Mouse (Mus musculus) heart, embryonic 12.5 days (tissue): ENCODE results near the gene Fam240a. TPM values are rescaled to one million over a fixed set of nuclear protein-coding genes. Genes with fewer than 3 reads are reported as not detected.
A peak's percentile ranks its signal among the peaks of the same experiment; 100 is the strongest.

ENCODE experiments used
- ATAC-seq: fragments of 200-750 bp; cut with Nextera tagmentation; 2 replicates; pipeline ENCODE4 v1.8.0; 2017; ENCODE audit warnings: moderate TSS enrichment, moderate library complexity; ENCODE audit not compliant: insufficient number of reproducible peaks, low FRiP score
- H3K27ac ChIP-seq: fragments of 300-500 bp; sonication (generic); 2 replicates; pipeline ENCODE4 v1.5.1; 2016; ENCODE audit warnings: mild to moderate bottlenecking, moderate library complexity; ENCODE audit not compliant: poor library complexity, severe bottlenecking
- H3K27me3 ChIP-seq: fragments of 300-500 bp; sonication (generic); replicated peaks from 2 replicates; pipeline ENCODE4 v1.6.1; 2016; ENCODE audit warnings: mild to moderate bottlenecking, moderate library complexity
- H3K36me3 ChIP-seq: fragments of 300-500 bp; sonication (generic); 2 replicates; pipeline ENCODE4 v1.6.1; 2016; ENCODE audit warnings: mild to moderate bottlenecking, moderate library complexity
- H3K4me1 ChIP-seq: fragments of 300-500 bp; sonication (generic); replicated peaks from 2 replicates; pipeline ENCODE4 v1.6.1; 2016; ENCODE audit warnings: mild to moderate bottlenecking
- H3K4me2 ChIP-seq: fragments of 300-500 bp; sonication (generic); 2 replicates; pipeline ENCODE4 v1.6.1; 2016; ENCODE audit warnings: mild to moderate bottlenecking, moderate library complexity
- H3K4me3 ChIP-seq: fragments of 300-500 bp; sonication (generic); 2 replicates; pipeline ENCODE4 v1.5.1; 2016; ENCODE audit warnings: mild to moderate bottlenecking
- H3K9ac ChIP-seq: fragments of 300-500 bp; sonication (generic); 2 replicates; pipeline ENCODE4 v1.6.1; 2016; ENCODE audit warnings: mild to moderate bottlenecking, moderate library complexity
- H3K9me3 ChIP-seq: fragments of 300-500 bp; sonication (generic); replicated peaks from 2 replicates; pipeline ENCODE4 v1.6.1; 2016; ENCODE audit warnings: mild to moderate bottlenecking, moderate library complexity
- WGBS: fragments of 180-500 bp; shearing (Covaris S2); methylation state at CpG from one replicate; pipeline ENCODE4 v1.1.7; 2016; 5-methylcytosine and 5-hydroxymethylcytosine counted together
- polyA plus RNA-seq: library from polyadenylated mRNA; unstranded; fragments of >200 nt; fragmentation: Nextera tagmentation; extraction: Ambion mirVana; gene quantifications from 2 replicates; pipeline ENCODE4 v1.2.1, GENCODE M21; 2016

Gene Fam240a
- polyA plus RNA-seq, 1 experiment from 2014 or later: not detected

DNA sequence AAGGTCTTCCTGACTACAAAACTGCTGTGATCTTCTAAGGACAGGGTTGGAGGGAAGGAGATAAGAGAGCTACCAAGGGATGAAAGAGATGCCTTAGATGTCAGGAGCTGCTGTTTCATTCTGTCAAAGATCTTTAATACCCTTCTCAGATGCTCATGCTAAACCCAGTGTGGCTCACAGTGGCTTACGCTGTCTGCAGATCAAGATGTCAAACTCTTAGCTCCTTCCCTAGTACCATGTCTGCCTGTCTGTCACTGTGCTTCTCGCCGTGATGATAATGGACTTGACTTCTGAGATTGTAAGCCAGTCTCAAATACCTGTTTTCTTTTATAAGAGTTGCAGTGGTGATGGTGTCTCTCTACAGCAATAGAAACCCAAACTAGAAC is 8.0 kb downstream of the Fam240a start:
- no peak overlapping the region for H3K9ac ChIP-seq
- 76% methylated on average over 3 of the region's 3 CpGs for WGBS
- H3K27me3 ChIP-seq: no peaks in the 10 kb centered on the region
- H3K36me3 ChIP-seq: no peaks in the 10 kb centered on the region
- H3K4me1 ChIP-seq: no peaks in the 10 kb centered on the region
- ATAC-seq: no peak
- no peak overlapping the region for H3K27ac ChIP-seq
- H3K9me3 ChIP-seq: peaks cover 4% of the 10 kb centered on the region; the same call in 1 of the 2 replicates
- H3K4me2 ChIP-seq: no peak overlapping the region
- no peak overlapping the region for H3K4me3 ChIP-seq

DNA sequence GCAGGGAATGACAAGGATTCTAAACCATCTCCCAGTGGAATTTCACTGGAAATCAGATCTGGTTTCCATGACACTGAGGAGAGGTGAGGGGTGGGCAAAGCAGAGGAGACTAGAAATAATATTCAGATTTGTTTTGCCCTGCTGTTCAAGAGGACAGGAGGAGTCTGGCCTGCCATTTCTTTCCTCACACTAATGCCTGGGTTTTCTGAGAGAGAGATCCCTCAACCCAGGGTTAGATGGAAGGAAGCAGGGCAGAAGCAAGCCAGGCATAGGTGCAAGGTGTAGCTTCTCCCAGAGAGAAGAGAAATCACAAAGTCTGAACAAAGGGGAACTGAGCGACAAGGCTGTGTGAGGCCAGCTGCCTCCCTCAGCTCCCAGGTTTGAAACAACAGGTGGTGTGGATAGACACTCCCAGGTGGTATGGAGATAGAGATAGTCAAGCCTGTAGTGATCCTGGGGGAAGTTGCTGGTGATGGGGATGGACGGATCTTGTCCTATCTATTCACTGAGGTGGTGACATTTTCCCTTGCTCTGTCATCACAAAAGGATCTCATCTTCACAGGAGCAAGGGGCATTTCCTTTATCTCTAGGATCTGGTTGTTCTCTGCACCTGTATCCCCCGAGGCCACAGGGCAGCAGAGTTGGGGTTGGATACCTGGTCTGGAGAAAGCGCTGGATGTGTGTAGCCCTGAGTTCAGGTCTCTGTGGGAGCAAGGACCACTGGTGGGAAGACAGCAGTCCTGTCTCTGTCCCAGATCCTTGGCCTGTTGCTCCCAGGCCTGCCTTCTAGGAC is 8.6 kb downstream of the Fam240a start:
- Histone ChIP-seq H3K9me3 (peaks cover 4% of the 10 kb centered on the region; the same call in 1 of the 2 replicates), H3K4me3 (no peak overlapping the region), H3K9ac (no peak overlapping the region), H3K4me1 (no peaks in the 10 kb centered on the region), H3K4me2 (no peak overlapping the region), H3K27ac (no peak overlapping the region), H3K27me3 (no peaks in the 10 kb centered on the region), H3K36me3 (no peaks in the 10 kb centered on the region)
- no peak for ATAC-seq
- 74% methylated on average over 4 of the region's 4 CpGs for WGBS

DNA sequence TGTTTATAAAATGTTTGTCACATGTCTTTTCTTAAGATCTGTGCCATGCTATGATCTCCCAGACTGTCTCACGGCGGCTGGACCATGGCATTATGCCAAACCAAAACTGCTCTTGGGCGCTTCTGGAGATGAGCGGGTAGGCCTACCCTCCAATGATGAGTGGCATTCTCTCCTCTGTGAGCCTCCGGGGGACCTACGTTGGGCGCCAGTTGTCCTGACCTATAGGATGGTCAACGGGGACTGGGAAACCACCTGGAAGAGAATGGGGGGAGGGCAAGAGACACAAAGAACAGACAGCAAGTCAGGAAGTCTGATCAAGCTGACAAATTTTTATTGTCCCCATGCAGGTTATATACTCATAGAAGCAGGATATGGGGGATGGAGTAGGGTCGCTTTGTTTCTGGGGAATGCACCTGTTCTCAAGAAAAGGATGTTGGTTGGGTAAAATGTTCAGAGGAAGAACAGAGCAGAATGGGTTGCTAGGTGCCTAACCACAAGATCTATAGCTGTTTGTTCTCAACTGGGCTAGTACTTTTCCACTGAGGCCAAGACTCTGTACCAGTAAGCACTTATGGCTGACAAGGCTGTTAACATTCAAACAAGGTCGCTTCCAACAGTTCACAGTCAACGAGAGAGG is 9.3 kb downstream of the Fam240a start:
- H3K4me1 ChIP-seq: no peaks in the 10 kb centered on the region
- no peaks in the 10 kb centered on the region for H3K36me3 ChIP-seq
- 87% methylated on average over 11 of the region's 11 CpGs for WGBS
- no peak overlapping the region for H3K9ac ChIP-seq
- H3K4me2 ChIP-seq: no peak overlapping the region
- peaks cover 4% of the 10 kb centered on the region; the same call in 1 of the 2 replicates for H3K9me3 ChIP-seq
- no peak overlapping the region for H3K27ac ChIP-seq
- no peaks in the 10 kb centered on the region for H3K27me3 ChIP-seq
- H3K4me3 ChIP-seq: no peak overlapping the region
- ATAC-seq: no peak

DNA sequence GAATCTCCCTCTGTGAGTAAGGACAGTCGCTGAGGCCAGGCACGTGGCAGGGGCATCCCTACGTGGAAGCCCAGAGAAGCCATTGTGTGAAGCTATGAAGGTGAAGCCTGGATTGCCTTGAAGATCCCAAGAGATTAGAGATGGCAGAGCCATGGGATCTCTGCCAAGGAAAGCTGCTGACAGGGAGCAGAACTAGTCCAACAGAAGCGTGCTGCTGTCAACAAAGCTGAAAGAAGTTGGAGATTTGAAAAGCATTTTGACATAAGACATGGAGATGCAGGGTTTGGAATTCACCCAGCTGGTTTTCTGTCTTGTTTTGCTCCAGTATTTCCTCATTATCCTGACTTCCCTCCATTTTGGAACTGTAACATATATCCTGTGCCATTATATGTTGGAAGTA is 14.4 kb downstream of the Fam240a start:
- no peak overlapping the region for H3K4me3 ChIP-seq
- no peaks in the 10 kb centered on the region for H3K36me3 ChIP-seq
- peaks cover 9% of the 10 kb centered on the region for H3K27me3 ChIP-seq
- no peak overlapping the region for H3K27ac ChIP-seq
- H3K9me3 ChIP-seq: peaks cover 2% of the 10 kb centered on the region; the same call in 1 of the 2 replicates
- no peak overlapping the region for H3K9ac ChIP-seq
- WGBS: 59% methylated on average over 4 of the region's 4 CpGs
- H3K4me1 ChIP-seq: peaks cover 4% of the 10 kb centered on the region; the same call in 1 of the 2 replicates
- no peak overlapping the region for H3K4me2 ChIP-seq
- ATAC-seq: no peak

DNA sequence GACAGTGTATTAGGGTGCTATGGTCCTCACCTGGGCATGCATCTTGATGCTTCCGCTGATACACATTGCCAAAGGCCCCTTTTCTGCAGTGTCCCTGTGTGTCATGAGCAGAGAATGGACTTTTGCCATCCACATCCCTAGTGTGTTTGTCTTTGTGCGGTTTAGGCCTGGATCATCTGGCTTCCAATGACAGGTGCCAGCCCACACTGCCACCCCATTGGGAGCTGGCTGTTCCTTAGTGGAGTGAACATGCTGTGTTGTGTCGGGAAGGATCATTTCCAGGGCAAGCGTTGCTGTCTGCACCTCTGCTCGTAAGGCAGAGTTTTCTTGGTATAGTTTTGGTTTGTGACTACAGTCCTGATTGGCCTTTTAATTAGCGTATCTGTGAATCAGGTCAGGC is 15.5 kb downstream of the Fam240a start:
- Histone ChIP-seq H3K27me3 (peaks cover 9% of the 10 kb centered on the region), H3K9ac (no peak overlapping the region), H3K27ac (no peak overlapping the region), H3K4me1 (peaks cover 8% of the 10 kb centered on the region), H3K36me3 (no peaks in the 10 kb centered on the region), H3K4me2 (no peak overlapping the region), H3K9me3 (no peaks in the 10 kb centered on the region), H3K4me3 (no peak overlapping the region)
- 85% methylated on average over 6 of the region's 6 CpGs for WGBS
- ATAC-seq: no peak

DNA sequence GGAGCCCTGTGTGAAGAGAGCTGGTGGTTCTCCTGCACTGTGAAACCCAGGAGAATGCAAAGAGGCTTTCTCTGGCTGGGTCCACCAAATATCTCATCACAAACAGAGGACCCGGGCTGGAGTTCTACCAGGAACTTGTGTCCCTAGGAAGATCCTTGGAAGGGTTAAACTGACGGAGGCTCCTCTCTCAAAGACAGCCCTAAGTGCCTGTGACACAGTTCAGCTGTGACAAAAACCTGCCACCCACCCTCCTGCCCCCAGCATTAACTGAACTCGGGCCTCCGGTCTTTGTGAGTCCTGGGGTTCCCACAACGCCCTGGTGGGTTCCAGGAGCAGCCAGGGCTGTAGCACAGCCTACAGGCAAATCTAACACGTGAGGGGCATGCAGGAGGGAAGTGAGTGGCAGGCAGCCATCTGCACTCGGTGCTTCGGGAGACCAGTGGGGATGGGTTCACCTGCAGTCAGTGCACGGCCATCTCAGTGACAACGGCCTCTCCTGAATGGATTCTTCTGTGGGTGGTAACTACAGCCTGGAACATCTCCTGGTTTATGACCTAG is 17.1 kb downstream of the Fam240a start:
- H3K4me2 ChIP-seq: no peak overlapping the region
- H3K9me3 ChIP-seq: no peaks in the 10 kb centered on the region
- peaks cover 8% of the 10 kb centered on the region for H3K4me1 ChIP-seq
- 36% methylated on average over 10 of the region's 10 CpGs for WGBS
- H3K27me3 ChIP-seq: peaks cover 21% of the 10 kb centered on the region
- H3K4me3 ChIP-seq: no peak overlapping the region
- H3K27ac ChIP-seq: no peak overlapping the region
- H3K36me3 ChIP-seq: no peaks in the 10 kb centered on the region
- H3K9ac ChIP-seq: no peak overlapping the region
- no peak for ATAC-seq

DNA sequence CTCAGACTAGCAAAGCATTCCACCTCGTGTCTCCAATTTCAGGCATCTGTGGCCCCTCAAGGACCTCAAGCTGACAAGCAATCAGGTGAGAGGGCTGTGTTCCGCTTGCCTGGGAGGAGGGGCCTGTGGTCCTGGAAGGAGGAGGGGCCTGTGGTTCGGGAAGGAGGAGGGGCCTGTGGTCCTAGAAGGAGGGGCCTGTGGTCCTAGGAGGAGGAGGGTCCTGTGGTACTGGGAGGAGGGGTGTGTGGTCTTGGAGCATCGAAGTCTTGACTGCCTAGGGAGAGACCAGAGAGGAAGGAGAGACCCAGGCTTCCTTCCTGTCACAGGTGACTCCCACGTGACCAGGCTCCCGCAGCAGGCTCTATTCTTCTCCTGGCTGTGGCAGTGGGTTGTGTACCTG is 20.1 kb downstream of the Fam240a start:
- no peak for ATAC-seq
- H3K4me1 ChIP-seq: peaks cover 8% of the 10 kb centered on the region
- H3K4me3 ChIP-seq: no peak overlapping the region
- H3K27ac ChIP-seq: no peak overlapping the region
- no peaks in the 10 kb centered on the region for H3K9me3 ChIP-seq
- H3K36me3 ChIP-seq: no peaks in the 10 kb centered on the region
- peaks cover 30% of the 10 kb centered on the region for H3K27me3 ChIP-seq
- no peak overlapping the region for H3K9ac ChIP-seq
- peak overlapping the region; percentile 38 for H3K4me2 ChIP-seq
- 13% methylated on average over 6 of the region's 6 CpGs for WGBS

DNA sequence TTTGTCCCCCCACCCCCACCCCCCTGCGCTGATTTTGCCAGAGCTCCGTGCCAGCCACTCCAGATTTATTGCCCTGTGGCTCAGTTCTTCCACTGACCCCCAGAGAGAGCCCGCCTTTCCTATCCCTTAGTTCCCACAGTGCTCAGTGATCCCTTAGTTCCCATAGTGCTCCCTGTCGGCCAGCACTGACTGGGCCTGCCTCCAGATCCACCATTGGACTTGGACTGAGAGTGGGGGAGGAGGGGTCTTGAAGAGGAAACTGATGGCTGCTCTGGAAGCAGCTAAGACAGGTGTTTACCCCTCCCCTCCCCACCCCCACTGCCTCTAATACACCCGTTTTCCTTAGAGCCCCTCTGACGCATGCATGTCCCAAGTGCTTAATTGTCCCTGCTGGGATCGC is 20.7 kb downstream of the Fam240a start:
- no peaks in the 10 kb centered on the region for H3K9me3 ChIP-seq
- H3K27me3 ChIP-seq: peaks cover 30% of the 10 kb centered on the region
- no peak overlapping the region for H3K9ac ChIP-seq
- H3K27ac ChIP-seq: no peak overlapping the region
- no peak overlapping the region for H3K4me3 ChIP-seq
- no peaks in the 10 kb centered on the region for H3K36me3 ChIP-seq
- WGBS: 22% methylated on average over 7 of the region's 7 CpGs
- peaks cover 14% of the 10 kb centered on the region for H3K4me1 ChIP-seq
- no peak for ATAC-seq
- peak overlapping the region; percentile 38 for H3K4me2 ChIP-seq

DNA sequence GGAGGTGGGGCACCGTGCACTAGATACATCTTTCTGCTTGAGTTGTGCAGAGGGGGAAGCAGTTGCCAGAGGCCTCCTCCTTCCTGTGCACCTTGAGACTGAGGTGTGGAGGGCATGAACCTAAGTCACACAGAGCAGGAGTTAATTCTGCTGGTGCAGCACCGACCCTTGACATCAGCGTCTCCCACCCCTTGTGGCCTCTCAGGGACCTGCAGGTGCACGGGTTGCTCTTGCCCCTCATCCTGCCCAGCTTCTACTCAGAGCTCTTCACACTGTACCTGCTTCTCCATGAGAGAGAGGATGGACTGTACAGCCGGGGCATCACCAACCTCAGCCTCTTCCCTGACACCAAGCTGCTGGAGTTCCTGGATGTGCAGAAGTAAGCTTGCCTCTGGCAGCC is 21.2 kb downstream of the Fam240a start:
- ATAC-seq: no peak
- WGBS: 57% methylated on average over 5 of the region's 5 CpGs
- Histone ChIP-seq H3K27ac (no peak overlapping the region), H3K9ac (no peak overlapping the region), H3K27me3 (peaks cover 33% of the 10 kb centered on the region), H3K4me2 (no peak overlapping the region), H3K4me1 (peaks cover 17% of the 10 kb centered on the region), H3K4me3 (no peak overlapping the region), H3K9me3 (no peaks in the 10 kb centered on the region), H3K36me3 (no peaks in the 10 kb centered on the region)

DNA sequence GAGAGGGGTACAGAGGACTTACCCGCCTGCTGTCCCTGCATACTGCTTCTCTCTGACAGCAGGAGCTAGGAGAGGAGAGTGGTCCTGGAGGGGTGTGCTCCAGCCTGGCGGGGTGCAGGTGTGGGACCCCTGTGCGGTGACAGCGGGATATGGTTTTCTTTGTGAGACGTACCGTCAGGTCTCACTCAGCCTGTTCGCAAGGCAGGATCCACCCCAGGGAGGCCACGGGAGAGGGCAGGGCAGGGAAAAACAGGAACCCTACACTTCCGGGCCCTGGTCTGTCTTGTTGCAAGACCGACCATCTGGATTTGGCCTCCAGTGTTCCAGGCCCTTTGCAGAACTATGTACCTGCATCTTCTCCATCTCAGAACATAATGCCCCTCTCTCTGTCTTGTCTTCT is 23.2 kb downstream of the Fam240a start:
- no peak for ATAC-seq
- no peak overlapping the region for H3K4me3 ChIP-seq
- H3K27ac ChIP-seq: no peak overlapping the region
- peaks cover 20% of the 10 kb centered on the region for H3K4me1 ChIP-seq
- no peaks in the 10 kb centered on the region for H3K9me3 ChIP-seq
- WGBS: 57% methylated on average over 10 of the region's 10 CpGs
- H3K4me2 ChIP-seq: no peak overlapping the region
- H3K36me3 ChIP-seq: no peaks in the 10 kb centered on the region
- H3K9ac ChIP-seq: no peak overlapping the region
- peaks cover 47% of the 10 kb centered on the region for H3K27me3 ChIP-seq

DNA sequence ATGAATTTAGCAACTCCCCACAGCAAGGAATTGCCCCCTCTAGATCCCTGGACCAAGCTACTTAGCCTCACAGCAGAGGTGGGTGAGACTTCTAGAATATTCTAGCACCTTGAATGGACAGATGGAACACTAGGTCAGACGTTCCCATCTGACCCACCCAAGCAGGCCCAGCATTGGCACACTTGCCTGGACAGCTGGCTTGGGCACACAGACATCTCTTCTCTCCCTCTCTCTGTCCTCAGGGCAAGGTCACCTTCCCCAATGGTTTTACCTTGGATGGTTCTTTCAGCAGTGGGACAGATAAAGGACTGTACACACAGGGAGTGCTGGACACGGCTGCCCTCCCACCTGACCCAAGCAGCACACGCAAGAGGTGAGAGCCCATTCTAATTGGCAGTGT is 24.1 kb downstream of the Fam240a start:
- Histone ChIP-seq H3K4me3 (no peak overlapping the region), H3K4me1 (peaks cover 20% of the 10 kb centered on the region), H3K9ac (no peak overlapping the region), H3K27me3 (peaks cover 39% of the 10 kb centered on the region), H3K36me3 (no peaks in the 10 kb centered on the region), H3K27ac (no peak overlapping the region), H3K9me3 (no peaks in the 10 kb centered on the region), H3K4me2 (no peak overlapping the region)
- ATAC-seq: no peak
- 78% methylated on average over 3 of the region's 3 CpGs for WGBS
